Mouse (Mus musculus) forebrain, postnatal 0 days (tissue): Measurements from ENCODE around the gene Parp11. TPM values are rescaled to one million over a fixed set of nuclear protein-coding genes. Genes with fewer than 3 reads are reported as not detected.

Experiments used
- ATAC-seq: fragments of 200-750 bp; cut with Nextera tagmentation; 2 replicates; pipeline ENCODE4 v1.8.0; 2017; ENCODE audit warnings: mild to moderate bottlenecking, moderate library complexity
- DNase-seq: peaks from one replicate; pipeline ENCODE4 v3.0.0-alpha.2; 2015
- H3K27ac ChIP-seq: fragments of 300-500 bp; sonication (generic); 2 replicates; pipeline ENCODE4 v1.5.1; 2014; ENCODE audit warnings: low read depth, mild to moderate bottlenecking, antibody characterized with exemption, low read length, moderate library complexity, mixed read lengths
- H3K27me3 ChIP-seq: fragments of 300-500 bp; sonication (generic); 2 replicates; pipeline ENCODE4 v1.6.1; 2014; ENCODE audit warnings: mild to moderate bottlenecking, low read length, mixed read lengths; ENCODE audit not compliant: insufficient read depth
- H3K36me3 ChIP-seq: fragments of 300-500 bp; sonication (generic); 2 replicates; pipeline ENCODE4 v1.6.1; 2014; ENCODE audit warnings: mild to moderate bottlenecking, moderate library complexity; ENCODE audit not compliant: insufficient read depth
- H3K4me1 ChIP-seq: fragments of 300-500 bp; sonication (generic); 2 replicates; pipeline ENCODE4 v1.6.1; 2014; ENCODE audit warnings: antibody characterized with exemption; ENCODE audit not compliant: insufficient read depth
- H3K4me2 ChIP-seq: fragments of 300-500 bp; sonication (generic); 2 replicates; pipeline ENCODE4 v1.6.1; 2014; ENCODE audit warnings: low read depth, mild to moderate bottlenecking, moderate library complexity
- H3K4me3 ChIP-seq: fragments of 300-500 bp; sonication (generic); 2 replicates; pipeline ENCODE4 v1.5.1; 2014; ENCODE audit warnings: low read depth, low read length, mixed read lengths
- H3K9ac ChIP-seq: fragments of 300-500 bp; sonication (generic); 2 replicates; pipeline ENCODE4 v1.6.1; 2014; ENCODE audit warnings: mild to moderate bottlenecking
- H3K9me3 ChIP-seq: fragments of 300-500 bp; sonication (generic); 2 replicates; pipeline ENCODE4 v1.6.1; 2016; ENCODE audit warnings: low read length
- CTCF ChIP-seq: sonication (generic); IDR thresholded peaks from 2 replicates; pipeline ENCODE4 v1.5.1; 2016; ENCODE audit warnings: antibody characterized with exemption, control low read depth, low read depth
- WGBS: fragments of 180-500 bp; shearing (Covaris S2); extraction: QIAGEN DNeasy Blood & Tissue Kit; methylation state at CpG from one replicate; pipeline ENCODE4 v1.1.7; 2014; 5-methylcytosine and 5-hydroxymethylcytosine counted together
- polyA plus RNA-seq: library from polyadenylated mRNA; unstranded; fragments of >200 nt; fragmentation: Nextera tagmentation; extraction: Ambion mirVana; gene quantifications from 2 replicates; pipeline ENCODE4 v1.2.1, GENCODE M21; 2015
- total RNA-seq: library from RNA; depleted of rRNA; stranded (reverse); fragments of >200 nt; gene quantifications from 2 replicates; pipeline ENCODE4 v1.2.3, GENCODE M21; 2014

Parp11 gene
- total and polyA plus RNA-seq, 2 experiments from 2014 or later = 45.8 to 60.9 TPM

- H3K4me2 ChIP-seq = no peak overlapping the region
- no peaks in the 10 kb centered on the region for H3K36me3 ChIP-seq
- no peak for ATAC-seq
- no peak overlapping the region for H3K27ac ChIP-seq
- H3K9ac ChIP-seq = no peak overlapping the region
- no peak overlapping the region for H3K4me3 ChIP-seq
- H3K4me1 ChIP-seq = no peaks in the 10 kb centered on the region
- 92% methylated on average over 5 of the region's 5 CpGs for WGBS
- TF ChIP-seq CTCF = no peak
- no peak for DNase-seq
- H3K9me3 ChIP-seq = no peaks in the 10 kb centered on the region
- H3K27me3 ChIP-seq = no peaks in the 10 kb centered on the region
Observed at GRCm38 (mm10) chr6:127532304-127532703, 85.7 kb downstream of the Parp11 start.

- Histone ChIP-seq H3K4me2 (no peak overlapping the region), H3K27ac (no peak overlapping the region), H3K4me1 (no peaks in the 10 kb centered on the region), H3K36me3 (no peaks in the 10 kb centered on the region), H3K9me3 (no peaks in the 10 kb centered on the region), H3K9ac (no peak overlapping the region), H3K4me3 (no peak overlapping the region), H3K27me3 (no peaks in the 10 kb centered on the region)
- 82% methylated on average over 5 of the region's 5 CpGs for WGBS
- ATAC-seq (no peak), DNase-seq (no peak)
- no peak for TF ChIP-seq CTCF
Observed at GRCm38 (mm10) chr6:127533766-127534165, 87.1 kb downstream of the Parp11 start.

- no peaks in the 10 kb centered on the region for H3K27me3 ChIP-seq
- DNase-seq = no peak
- TF ChIP-seq CTCF = no peak
Observed at GRCm38 (mm10) chr6:127537035-127537434, 90.4 kb downstream of the Parp11 start.

GRCm38 (mm10) chr6:127538118-127538517, 91.5 kb downstream of the Parp11 start:
- H3K4me3 ChIP-seq = no peak overlapping the region
- no peaks in the 10 kb centered on the region for H3K9me3 ChIP-seq
- no peaks in the 10 kb centered on the region for H3K4me1 ChIP-seq
- no peak overlapping the region for H3K27ac ChIP-seq
- 77% methylated on average over 2 of the region's 2 CpGs for WGBS
- no peaks in the 10 kb centered on the region for H3K36me3 ChIP-seq
- no peak for TF ChIP-seq CTCF
- H3K27me3 ChIP-seq = no peaks in the 10 kb centered on the region
- DNase-seq (no peak), ATAC-seq (no peak)
- H3K9ac ChIP-seq = no peak overlapping the region
- no peak overlapping the region for H3K4me2 ChIP-seq

More at GRCm38 (mm10) chr6:127537035-127537434, 90.4 kb downstream of the Parp11 start:
- Histone ChIP-seq H3K9ac (no peak overlapping the region), H3K27ac (no peak overlapping the region), H3K9me3 (no peaks in the 10 kb centered on the region), H3K4me1 (no peaks in the 10 kb centered on the region), H3K36me3 (no peaks in the 10 kb centered on the region), H3K4me3 (no peak overlapping the region), H3K4me2 (no peak overlapping the region)
- WGBS = 62% methylated on average over 7 of the region's 7 CpGs
- peak; percentile 18; the same call in 1 of the 2 replicates for ATAC-seq

- Histone ChIP-seq H3K4me1 (no peaks in the 10 kb centered on the region), H3K4me2 (no peak overlapping the region), H3K27ac (no peak overlapping the region), H3K27me3 (no peaks in the 10 kb centered on the region), H3K4me3 (no peak overlapping the region), H3K36me3 (no peaks in the 10 kb centered on the region), H3K9me3 (no peaks in the 10 kb centered on the region), H3K9ac (no peak overlapping the region)
- no peak for ATAC-seq
- no peak for TF ChIP-seq CTCF
- no peak for DNase-seq
- 88% methylated on average over 4 of the region's 4 CpGs for WGBS
Observed at GRCm38 (mm10) chr6:127539226-127539625, 92.6 kb downstream of the Parp11 start.

GRCm38 (mm10) chr6:127539659-127540058, 93.0 kb downstream of the Parp11 start:
- no peak overlapping the region for H3K9ac ChIP-seq
- no peaks in the 10 kb centered on the region for H3K9me3 ChIP-seq
- TF ChIP-seq CTCF = no peak
- ATAC-seq (no peak), DNase-seq (no peak)
- H3K36me3 ChIP-seq = no peaks in the 10 kb centered on the region
- no peaks in the 10 kb centered on the region for H3K4me1 ChIP-seq
- H3K27me3 ChIP-seq = no peaks in the 10 kb centered on the region
- H3K4me2 ChIP-seq = no peak overlapping the region
- H3K27ac ChIP-seq = no peak overlapping the region
- H3K4me3 ChIP-seq = no peak overlapping the region
- WGBS = 74% methylated on average over 5 of the region's 5 CpGs

GRCm38 (mm10) chr6:127540517-127540916, 93.9 kb downstream of the Parp11 start:
- H3K4me2 ChIP-seq = no peak overlapping the region
- TF ChIP-seq CTCF = no peak
- ATAC-seq = no peak
- DNase-seq = no peak
- H3K9ac ChIP-seq = no peak overlapping the region
- H3K27ac ChIP-seq = no peak overlapping the region
- no peaks in the 10 kb centered on the region for H3K4me1 ChIP-seq
- no peaks in the 10 kb centered on the region for H3K36me3 ChIP-seq
- no peak overlapping the region for H3K4me3 ChIP-seq
- no peaks in the 10 kb centered on the region for H3K27me3 ChIP-seq
- no peaks in the 10 kb centered on the region for H3K9me3 ChIP-seq
- WGBS = 76% methylated on average over 4 of the region's 4 CpGs
